Mouse (Mus musculus) spleen, postnatal 14 days (tissue): Measurements from ENCODE around the gene Ell.
"Not testable (repeated sequence)": the region's sequence is repeated elsewhere in the genome, so short reads cannot be mapped to it uniquely, and the experiment has no call there.

ENCODE experiments used
- DNase-seq, 2 experiments: peaks; one replicate each; pipeline ENCODE4 v3.0.0; 2021 to 2022; ENCODE audit warnings: low spot score in 2 of 2

Ell gene

DNA sequence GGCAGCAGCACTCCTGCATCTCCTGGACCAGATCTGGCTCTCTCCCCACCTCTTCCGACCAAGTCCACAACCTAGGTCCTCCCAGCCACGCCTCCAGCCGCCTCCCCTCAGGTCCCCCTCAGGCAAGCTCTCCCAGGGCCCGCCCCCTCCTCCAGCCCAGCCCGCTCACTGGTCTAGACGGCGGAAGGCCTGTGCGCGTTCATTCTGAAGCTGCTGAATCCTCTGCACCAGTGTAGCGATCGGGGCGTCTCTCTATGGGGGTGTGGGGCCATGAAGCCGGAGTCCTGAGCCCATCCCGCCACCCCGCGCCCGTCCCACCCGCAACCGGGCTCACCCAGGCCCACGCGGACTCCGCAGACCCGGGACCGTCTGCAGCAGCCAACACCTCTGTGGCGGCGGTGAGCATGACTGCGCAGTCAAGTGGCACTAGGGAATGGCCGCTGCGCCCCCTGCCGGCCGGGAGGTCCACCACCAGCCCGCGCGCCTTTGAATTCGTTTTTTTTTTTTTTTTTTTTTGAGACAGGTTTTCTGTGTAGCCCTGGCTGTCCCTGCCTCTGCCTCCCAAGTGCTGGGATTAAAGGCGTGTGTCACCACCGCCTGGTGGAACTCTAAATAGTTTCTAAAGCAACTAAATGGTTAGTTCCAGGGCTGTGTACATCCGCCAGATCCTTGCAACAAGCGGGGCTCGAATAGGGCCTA is 32.8 kb upstream of the Ell start, which contains the start of gene Rex1bd:
Gene Rex1bd (minus strand): TSS at position 425 of the 699 bp plus-strand sequence.
- peak; percentile 88 to 92 for DNase-seq

DNA sequence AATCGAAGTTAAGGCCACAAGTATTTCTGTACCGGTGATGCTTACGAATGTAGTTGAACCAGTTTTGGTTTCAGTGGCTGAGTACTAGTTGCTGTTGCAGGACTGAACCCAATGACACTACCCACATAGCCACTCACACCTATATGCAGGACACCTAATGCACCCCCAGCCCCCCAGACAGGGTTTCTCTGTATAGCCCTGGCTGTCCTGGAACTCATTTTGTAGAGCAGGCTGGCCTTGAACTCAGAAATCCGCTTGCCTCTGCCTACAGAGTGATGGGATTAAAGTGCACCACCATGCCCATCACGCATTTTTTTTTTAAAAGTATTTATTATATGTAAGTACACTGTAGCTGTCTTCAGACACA is 32.2 kb upstream of the Ell start:
- DNase-seq: no peak

DNA sequence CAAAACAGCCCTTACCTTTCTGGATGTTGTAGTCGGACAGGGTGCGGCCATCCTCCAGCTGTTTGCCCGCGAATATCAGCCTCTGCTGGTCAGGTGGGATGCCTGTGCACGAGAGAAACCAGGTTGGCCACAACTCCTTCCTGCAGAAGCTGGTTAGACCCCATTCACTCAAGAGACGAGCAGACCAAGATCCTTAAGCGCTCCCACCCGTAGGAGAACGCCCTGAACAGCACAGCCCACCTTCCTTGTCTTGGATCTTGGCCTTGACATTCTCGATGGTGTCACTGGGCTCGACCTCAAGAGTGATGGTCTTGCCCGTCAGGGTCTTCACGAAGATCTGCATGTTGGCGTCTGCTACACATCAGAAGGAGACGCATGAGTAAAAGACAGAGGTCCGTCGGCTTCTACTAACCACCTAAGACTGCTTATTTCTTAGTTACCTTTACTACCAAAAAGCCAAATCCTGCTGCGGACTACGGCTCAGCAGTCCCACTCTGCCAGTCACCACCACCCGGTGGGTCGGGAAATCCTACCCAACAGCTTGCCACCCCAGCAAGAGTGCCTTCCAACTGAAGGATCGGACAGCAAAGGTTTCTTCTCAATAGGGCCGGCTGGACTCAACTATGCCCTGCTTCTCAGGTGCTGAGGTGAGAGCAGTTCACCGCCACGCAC is 29.8 kb upstream of the Ell start:
- DNase-seq: no peak

DNA sequence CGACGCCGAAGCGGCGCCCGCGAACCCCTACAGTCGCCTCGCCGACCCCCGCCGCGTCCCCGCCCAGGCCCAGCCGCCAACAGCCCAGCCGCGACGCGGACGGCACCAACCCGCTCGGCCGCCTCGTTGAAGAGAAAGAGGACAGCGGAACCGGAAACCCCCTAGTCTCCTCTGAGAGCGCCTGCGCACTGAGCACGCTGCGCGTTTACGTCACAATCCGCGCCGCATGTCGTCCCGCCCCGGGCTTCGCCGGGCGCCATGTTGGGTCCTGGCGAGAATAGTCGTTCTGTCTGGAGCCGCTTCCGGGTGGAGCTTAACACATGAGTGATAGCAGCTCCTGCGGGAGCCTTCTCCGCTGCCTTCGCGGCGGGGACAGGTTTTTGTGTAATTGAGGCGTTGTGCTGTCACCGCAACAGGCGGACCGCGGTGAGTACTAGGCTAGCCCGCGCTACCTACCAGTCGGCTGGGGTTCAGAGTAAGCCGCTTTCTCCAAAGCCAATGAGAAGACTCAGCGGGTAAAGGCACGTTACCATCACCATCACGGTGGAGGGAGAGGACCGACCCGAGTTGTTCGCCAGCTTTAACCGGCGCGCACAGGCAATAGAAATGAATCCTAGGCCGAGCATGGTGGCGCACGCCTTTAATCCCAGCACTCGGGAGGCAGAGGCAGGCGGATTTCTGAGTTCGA is 28.9 kb upstream of the Ell start, which contains the start of gene Uba52:
Gene Uba52 (minus strand): TSS at position 574 of the 688 bp plus-strand sequence.
- DNase-seq: peak; percentile 94 to 97

DNA sequence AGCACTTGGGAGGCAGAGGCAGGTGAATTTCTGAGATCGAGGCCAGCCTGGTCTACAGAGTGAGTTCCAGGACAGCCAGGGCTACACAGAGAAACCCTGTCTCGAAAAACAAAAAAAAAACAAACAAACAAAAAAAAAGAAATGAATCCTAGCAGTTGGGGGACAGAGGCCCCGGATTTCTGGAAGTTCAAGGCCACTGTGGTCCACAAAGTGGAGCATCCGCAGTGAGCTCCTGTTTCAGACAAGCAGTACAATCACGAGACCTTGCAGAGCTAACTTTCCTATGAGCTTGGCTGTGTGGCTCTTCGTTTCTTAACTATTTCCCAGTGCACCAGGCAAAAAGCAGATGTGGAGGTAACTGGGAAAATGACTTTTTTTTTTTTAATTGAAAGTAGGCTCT is 28.1 kb upstream of the Ell start:
- not testable (repeated sequence) for DNase-seq

DNA sequence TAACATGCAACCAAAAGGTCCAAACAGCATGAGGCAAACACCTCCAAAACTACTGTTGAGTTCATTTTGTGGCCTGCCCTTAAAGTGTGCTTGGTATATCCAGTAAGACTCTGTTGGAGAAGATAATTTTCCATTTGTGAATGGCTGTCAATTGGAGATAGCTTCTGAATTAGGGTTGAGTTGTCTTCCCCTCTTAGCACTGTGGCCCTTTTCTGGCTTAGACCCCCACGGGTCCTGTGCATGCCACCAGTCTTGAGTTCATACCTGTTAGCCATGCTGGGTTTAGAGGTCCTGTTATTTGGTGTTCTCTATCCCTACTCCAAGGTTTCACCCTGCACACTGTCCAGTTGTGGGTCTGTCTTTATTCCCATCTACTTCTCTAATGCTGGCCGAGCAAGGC is 27.5 kb upstream of the Ell start:
- no peak for DNase-seq

DNA sequence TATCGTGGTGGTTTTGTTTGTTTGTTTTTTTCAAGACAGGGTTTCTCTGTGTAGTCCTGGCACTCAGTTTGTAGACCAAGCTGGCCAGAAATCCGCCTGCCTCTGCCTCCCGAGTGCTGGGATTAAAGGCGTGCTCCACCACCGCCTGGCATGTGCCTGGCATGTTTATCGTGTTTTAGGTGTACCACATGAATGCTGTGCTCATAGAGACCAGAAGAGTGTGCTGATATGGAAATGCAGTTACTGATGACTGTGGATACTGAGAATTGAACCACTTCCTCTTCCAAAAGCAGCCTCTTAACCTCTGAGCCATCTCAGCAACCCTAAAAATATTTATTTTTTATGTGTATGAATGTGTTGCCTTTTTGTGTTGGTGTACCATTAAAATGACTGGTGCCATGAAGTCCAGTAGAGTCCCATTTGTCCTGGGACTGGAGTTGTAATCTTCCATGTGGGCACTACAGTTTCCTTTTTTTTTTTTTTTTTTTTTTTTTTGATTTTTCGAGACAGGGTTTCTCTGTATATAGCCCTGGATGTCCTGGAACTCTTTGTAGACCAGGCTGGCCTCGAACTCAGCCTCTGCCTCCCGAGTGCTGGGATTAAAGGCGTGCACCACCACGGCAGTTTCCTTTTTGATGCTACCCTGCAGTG is 26.9 kb upstream of the Ell start:
- DNase-seq: no peak

DNA sequence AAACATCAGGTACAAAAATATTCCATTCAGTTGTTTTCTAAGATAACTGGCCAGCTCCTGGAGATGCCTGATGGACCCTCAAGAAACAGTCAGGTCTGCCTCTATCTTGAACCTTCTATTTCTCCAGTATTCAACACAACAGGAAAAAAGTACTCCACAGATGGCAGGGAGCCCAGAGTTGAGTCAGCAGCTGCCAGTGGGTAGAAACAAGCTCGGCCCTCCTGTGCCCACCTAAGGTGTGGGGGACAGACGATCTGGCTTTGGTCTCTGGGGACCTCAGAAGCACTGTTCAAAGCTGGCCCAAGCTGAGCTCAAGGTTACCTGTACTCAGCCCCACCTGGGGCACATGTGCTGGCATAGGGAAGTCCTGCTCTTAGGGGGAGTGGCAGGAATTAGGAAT is 25.8 kb upstream of the Ell start:
- DNase-seq: no peak

DNA sequence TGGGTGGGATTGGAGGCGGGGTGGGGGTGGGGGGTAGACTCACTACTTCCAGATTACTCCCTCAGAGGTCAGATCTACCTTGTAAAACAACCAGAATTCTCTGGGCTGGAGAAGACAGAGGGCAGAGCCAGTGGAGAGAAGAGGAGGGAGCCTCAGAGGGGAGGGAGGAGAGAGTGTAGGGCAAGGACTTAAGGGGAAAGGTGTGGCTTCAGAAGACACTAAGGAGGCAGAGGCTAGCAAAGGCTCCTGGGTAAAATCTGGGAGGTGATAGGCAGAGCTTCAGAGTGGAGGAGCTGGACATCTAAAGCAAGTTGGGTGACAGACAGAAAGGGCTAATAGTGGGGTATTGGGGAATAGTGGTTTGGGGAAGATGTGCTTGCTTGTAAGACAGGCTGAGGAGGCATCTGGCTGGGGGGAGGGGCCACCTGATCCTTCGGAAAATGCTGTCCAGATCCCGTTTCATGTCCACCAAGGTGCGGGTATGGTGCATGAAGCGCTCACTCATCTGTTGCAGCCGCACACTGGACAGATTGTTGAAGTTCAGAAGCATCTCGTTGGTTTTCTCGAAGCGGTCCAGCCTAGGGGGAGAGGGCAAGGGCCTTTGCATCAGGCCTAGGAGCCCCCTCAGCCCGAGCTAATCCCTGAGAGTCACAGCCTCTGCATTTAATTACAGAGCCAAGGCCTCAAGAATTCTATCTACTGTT is 21.2 kb upstream of the Ell start:
- DNase-seq: no peak

DNA sequence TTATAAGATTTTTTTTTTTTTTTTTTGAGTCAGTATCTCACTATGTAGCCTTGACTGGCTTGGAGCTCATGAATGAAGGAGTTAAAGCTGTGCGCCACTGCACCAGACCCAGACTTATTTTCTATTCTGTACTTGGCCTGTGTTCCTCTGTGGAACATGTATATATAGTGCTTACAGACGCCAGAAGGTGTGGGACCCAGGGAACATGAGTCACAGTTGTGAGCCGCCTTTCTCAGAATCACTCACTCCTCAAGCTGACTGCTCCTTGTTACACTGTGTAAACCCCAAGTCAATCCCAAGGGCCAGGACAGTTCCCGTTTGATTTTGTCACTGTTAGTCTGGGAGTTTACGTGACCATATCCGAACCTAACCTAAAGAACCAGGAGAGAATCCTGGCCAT is 20.2 kb upstream of the Ell start:
- no peak for DNase-seq

DNA sequence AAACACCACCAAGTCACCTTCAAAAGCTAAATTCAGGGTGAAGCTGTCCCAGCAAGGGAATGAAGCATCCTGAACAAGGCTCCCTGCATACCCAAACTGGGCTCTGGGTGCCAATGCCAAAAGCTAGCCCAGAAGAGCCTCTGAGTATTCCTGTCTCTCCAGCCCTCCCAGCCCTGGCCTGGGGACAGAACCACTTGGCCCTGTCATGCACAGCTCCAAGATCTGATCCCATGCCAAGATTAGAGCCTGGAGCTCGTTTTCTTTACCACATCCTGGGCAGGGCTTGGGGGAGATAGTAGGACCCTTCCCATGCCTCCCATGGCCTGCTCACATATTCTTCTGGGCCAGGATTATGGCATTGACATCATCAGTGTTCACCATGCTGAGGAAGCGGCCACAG is 19.7 kb upstream of the Ell start:
- no peak for DNase-seq

DNA sequence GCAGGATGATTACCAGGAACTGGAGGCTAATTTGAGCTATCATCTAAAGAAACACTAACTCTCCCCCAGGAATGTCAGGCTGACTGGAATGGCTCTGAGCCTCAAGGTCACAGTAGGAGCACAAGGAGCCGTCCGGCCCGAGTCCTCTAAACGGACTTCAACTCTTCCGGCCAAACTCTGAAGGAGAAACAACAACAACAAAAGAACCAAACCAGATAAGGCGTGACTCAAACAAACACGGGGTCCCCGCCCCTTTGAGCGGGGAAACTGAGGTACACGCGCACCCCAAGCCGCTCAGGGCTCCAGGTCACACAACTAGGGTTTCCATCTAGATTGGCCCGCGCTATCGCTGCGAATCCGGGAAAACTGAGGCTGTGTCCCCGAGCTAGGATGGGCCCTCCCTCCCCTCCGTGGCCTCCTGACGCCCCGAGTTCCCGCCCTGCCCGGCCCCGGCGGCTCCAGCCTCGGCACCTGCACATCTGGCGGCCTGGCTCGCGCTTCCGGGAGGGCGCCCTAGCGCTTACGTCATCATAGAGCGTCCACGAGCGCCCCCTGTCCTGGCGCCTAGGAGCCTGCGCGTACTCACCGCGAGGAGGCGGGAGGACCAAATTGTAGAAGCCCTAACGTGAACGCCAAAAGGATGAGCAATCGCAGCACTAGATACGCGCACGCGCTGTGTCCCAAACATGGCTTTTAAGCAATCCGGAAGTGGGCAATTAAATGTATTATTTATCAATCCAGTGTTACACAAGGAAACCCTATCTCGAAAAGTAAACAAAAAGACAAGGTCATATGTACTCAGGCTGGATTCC is 16.5 kb upstream of the Ell start:
- DNase-seq: peak; percentile 94 to 95

DNA sequence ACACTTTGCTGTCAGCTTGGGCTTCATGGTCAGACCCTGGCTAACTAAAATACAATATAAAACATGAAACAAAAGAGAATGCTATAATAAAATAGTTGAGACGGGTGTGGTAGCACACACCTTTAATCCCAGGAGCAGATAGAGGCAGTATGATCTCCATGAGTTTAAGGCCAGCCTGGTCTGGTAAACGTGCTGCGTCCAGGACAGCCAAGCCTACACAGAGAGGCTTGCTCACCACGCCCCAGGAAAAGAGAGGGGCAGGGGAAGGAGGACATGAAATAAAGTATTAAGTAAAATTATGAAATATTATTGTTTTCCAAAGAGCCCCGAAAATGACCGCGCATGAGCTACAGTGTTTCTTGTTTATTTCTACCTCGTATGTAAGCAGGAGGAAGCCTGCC is 12.1 kb upstream of the Ell start:
- DNase-seq: no peak

DNA sequence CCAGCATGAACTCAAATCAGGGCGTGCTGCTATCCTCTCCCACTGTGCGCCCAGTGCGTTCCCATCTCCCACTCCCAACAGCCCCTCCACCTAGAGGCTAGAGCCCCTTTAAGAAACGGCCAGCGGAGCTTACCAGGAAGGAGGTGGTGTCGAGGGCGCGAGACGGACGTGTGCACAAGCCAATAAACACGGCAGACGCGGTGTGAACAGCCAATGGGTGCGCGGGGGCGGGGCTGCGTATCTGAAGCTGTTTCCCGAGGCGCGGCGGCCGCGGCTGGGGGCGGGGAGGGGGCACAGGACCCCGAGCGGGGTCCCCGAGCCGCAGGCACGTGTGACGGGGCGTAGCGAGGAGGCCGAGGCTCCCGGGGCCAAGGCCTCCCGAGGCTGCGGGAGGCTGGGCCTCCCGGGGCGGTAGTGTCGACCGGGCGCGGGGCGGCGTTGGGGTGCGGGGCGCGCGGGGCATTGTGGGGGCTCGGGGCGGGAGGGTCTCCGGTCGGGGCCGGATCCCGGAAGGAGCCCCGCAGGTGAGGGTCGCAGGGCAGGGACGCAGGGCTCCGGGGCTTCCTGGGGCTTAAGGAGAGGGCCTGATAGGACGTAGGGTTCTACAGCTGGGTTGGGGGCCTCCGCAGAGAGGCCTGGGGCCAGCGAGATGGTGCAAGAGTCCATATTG is 11.6 kb upstream of the Ell start, which contains the start of the genes Fkbp8 and Kxd1:
Gene Fkbp8 (plus strand): TSS at position 213 of the 670 bp plus-strand sequence.
Gene Kxd1 (minus strand): TSS at position 445 of the 670 bp plus-strand sequence.
- DNase-seq: peak; percentile 97 to 98

DNA sequence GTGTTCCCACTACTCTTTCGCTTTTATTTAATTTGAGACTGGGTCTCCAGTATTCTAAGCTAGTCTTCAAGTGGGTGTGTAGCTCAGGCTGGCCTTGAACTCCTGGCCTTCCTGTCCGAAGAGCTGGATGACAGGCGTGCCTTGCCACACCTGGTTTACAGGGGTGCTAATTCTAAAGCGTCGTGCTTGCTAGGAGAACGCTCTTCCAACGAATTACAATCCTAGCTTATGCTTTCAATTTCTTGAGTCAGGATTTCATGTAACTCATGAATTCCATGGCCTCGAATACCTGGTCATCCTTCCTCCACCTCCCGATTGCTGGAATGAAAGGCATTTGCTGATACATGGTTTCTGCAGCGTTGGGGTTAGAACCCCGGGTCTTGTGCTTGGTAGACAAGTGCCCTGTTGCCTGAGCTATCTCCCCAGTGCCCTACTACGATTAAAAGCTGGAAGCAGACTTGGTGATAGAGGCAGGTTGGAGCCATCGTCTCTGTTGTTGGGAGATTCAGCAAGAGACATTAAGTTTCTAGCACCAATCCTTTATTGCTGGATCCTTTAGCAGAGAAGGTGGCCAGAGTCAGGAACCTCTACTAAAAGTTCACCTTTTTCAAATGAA is 11.0 kb upstream of the Ell start:
- no peak for DNase-seq

DNA sequence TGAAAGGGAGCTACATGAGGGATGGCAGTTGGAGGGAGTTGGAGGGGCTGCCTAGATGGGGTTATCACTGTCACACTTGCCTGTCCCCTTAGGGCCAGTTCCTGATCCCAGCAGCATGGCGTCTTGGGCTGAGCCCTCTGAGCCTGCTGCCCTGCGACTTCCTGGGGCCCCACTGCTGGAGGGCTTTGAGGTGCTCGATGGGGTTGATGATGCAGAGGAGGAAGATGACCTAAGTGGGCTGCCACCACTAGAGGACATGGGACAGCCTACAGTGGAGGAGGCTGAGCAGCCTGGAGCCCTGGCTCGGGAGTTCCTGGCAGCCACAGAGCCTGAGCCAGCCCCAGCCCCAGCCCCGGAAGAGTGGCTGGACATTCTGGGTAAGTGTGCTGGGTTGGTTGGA is 10.0 kb upstream of the Ell start:
- DNase-seq: no peak

DNA sequence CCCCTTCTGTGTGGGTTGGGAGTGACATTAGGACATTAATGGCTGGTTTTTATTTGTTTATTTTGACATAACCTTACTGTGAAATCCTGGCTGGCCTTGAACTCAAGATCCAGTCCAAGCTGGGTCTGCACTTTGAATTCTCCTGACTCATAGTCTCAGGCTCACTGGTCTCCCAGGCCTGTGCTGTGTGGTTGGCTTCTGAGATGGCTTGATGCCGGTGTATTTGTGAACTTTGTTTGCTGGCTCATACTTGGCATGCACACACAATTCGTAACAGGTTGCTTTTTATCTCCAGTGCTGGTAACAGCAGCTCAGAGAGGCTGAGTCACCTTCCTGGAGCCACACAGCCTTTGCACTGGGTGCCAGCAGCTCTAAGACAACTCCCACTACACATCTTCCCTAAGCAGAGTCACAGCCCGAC is 9.5 kb upstream of the Ell start:
- DNase-seq: no peak

DNA sequence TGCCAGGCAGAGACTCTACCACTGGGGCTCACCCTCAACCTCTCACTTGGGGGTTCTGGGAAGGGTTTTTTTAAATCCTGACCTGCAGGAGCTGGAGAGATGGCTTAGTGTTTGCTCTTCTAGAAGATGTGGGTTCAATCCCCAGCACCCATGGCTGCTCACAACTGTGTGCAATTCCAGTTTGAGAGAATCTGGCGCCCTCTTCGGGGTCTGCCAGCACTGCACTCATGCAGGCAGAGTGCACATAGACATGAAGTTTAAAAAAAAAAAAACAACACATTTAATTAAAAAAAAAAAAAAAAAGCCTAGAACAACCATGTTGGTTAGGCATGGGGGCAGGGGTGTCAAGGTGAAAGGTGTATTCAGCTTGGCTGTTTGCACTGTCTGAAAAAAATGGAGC is 8.9 kb upstream of the Ell start:
- DNase-seq: no peak

DNA sequence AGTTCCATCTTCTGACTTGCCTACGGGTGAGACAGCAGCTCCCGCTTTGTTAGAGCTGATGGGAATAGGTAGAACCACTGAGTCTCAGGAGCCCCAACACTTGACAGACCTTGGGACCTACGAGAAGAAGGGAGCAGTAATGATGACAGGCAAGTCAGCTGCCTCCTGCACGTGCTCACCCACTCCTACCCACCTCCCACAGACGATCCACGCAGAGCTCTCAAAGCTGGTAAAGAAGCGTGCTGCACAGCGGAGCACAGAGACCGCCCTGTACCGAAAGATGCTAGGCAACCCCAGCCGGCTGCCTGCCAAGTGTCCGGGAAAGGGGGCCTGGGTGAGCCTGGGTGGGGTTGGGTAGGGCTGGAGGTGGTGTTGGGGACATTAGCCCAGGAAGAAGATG is 5.0 kb upstream of the Ell start:
- no peak for DNase-seq

DNA sequence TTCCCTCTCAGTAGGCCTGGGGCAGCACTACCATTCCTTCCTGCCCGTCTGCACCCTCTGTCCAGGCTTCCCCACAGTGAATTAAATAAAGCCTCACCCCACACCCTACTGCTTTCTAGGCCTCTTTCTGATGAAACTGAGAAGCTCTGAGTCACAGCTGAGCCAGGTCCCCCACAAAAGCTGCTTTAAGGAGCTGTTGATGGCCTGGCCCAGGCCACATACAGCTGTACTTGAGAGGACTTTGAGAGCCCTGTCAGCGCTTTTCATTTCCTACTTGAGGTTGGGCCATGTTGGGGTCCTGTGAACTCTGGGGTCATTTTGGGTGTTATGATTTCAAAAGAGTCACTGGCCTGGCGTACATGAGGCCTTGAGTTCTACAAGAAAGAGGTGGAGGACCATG is 4.0 kb upstream of the Ell start:
- no peak for DNase-seq
